ENCODE assay signal across 9 mouse cellular contexts in genomic region chr16:90418661-90419060, GRCm38 (mm10). TPM values are rescaled to one million over a fixed set of nuclear protein-coding genes. Genes with fewer than 3 reads are reported as not detected.
DNase-seq lines count a peak whose midpoint lies in the region; ATAC-seq and TF ChIP-seq lines count a peak whose summit lies in the region.
"Had no signal": no experiment of that assay in that cellular context is flagged by ENCODE, and none has a peak within 500 bp of the region (broad histone marks: within the 10 kb centered on the region; RNA-seq: fewer than 3 reads in every experiment).

No protein-coding gene starts in this region.

- H3K27ac ChIP-seq in ES-E14 (ENCODE audit: insufficient read depth, low read depth, low read length, poor library complexity, severe bottlenecking), result no peak overlapping the region
- peak overlapping the region; percentile 14 for H3K27ac ChIP-seq in forebrain, embryonic 15.5 days (replicated peaks)
- peak overlapping the region; percentile 43; the same call in 1 of the 2 replicates for H3K27ac ChIP-seq in midbrain, embryonic 10.5 days (replicated peaks)

- H3K4me1 ChIP-seq in ES-E14 (ENCODE audit: control insufficient read depth in 2 of 2, insufficient read depth in 2 of 2, low read length in 2 of 2, poor library complexity in 1 of 2), result peaks cover 5 to 19% of the 10 kb centered on the region in 2 experiments
- H3K4me1 ChIP-seq in forebrain, embryonic 15.5 days, result peaks cover 46% of the 10 kb centered on the region
- H3K4me1 ChIP-seq in midbrain, embryonic 10.5 days, result peaks cover 58% of the 10 kb centered on the region

- H3K36me3 ChIP-seq in ES-E14 (ENCODE audit: control insufficient read depth, insufficient read depth, low read length, poor library complexity, severe bottlenecking), result peaks cover 7% of the 10 kb centered on the region; the same call in 1 of the 2 replicates
- peaks cover 1% of the 10 kb centered on the region; the same call in 1 of the 2 replicates for H3K36me3 ChIP-seq in forebrain, embryonic 15.5 days
- peaks cover 33% of the 10 kb centered on the region for H3K36me3 ChIP-seq in midbrain, embryonic 10.5 days

- H3K27me3 ChIP-seq in forebrain, embryonic 15.5 days, result no peaks in the 10 kb centered on the region
- no peaks in the 10 kb centered on the region for H3K27me3 ChIP-seq in midbrain, embryonic 10.5 days (ENCODE audit: low read depth, poor library complexity, severe bottlenecking)

- ATAC-seq in forebrain, embryonic 15.5 days (replicated peaks), result peak; percentile 31; the same call in 1 of the 2 replicates
- ATAC-seq: activated CD4-positive, CD25-positive, alpha-beta regulatory T cell, adult 4 months had no signal

- no peaks in the 10 kb centered on the region for H3K9me3 ChIP-seq in ES-E14 (ENCODE audit: control insufficient read depth, insufficient read depth, low read depth, low read length)
- H3K9me3 ChIP-seq in forebrain, embryonic 15.5 days, result no peaks in the 10 kb centered on the region
- H3K9me3 ChIP-seq in midbrain, embryonic 10.5 days (replicated peaks), result peaks cover 4% of the 10 kb centered on the region

- WGBS in forebrain, embryonic 15.5 days, result 9% methylated on average over 12 of the region's 12 CpGs
- WGBS in midbrain, embryonic 10.5 days, result 7% methylated on average over 12 of the region's 12 CpGs

- in situ Hi-C loops in ES-E14 (cut with MboI; ENCODE audit: low sequenced_read_pairs in 2 of 2, unreplicated experiment in 2 of 2), result no loop called here

- no peak overlapping the region for H3K4me2 ChIP-seq in forebrain, embryonic 15.5 days (replicated peaks)

- peak overlapping the region; percentile 51; the same call in 1 of the 2 replicates for H3K9ac ChIP-seq in ES-E14 (ENCODE audit: insufficient read depth, low read depth, low read length, poor library complexity, severe bottlenecking)
- no peak overlapping the region for H3K9ac ChIP-seq in forebrain, embryonic 15.5 days (replicated peaks)

- DNase-seq in ES-CJ7 (ENCODE audit: low read depth, low spot score), result peak; percentile 66
- DNase-seq in ES-E14 (ENCODE audit: low read depth, low spot score), result no peak
- peak; percentile 48 for DNase-seq in midbrain, embryonic 10.5 days (ENCODE audit: low spot score)
- DNase-seq in left cerebral cortex, adult 9 months (ENCODE audit: low spot score in 2 of 2), result no peak
- DNase-seq in left cerebral cortex, adult 8-10 months (ENCODE audit: low spot score in 2 of 2), result no peak
- DNase-seq in thymus, postnatal 10 days (ENCODE audit: low spot score in 2 of 2), result no peak
- DNase-seq: right cerebral cortex, adult 18-20 months had no signal

- no peak overlapping the region for H3K4me3 ChIP-seq in ES-E14 (ENCODE audit: insufficient read depth in 1 of 2, low read depth in 1 of 2, low read length in 2 of 2, poor library complexity in 1 of 2, severe bottlenecking in 1 of 2)
- no peak overlapping the region for H3K4me3 ChIP-seq in forebrain, embryonic 15.5 days
- H3K4me3 ChIP-seq in midbrain, embryonic 10.5 days, result 0 out of 2 replicates have a peak overlapping the region, but pooled peaks have one; percentile 16

TF ChIP-seq in ES-E14, 5 proteins besides CTCF, POLR2A, EP300 and RAD21:
- TF ChIP-seq ZNF384 (IDR thresholded peaks at IDR 0.05; ENCODE audit: low read depth, low read length) (no peak), CHD2 (IDR thresholded peaks at IDR 0.05; ENCODE audit: low read depth, low read length) (no peak), MAFK (IDR thresholded peaks at IDR 0.05; ENCODE audit: insufficient read depth, low read depth, low read length) (no peak), HCFC1 (IDR thresholded peaks at IDR 0.05; ENCODE audit: borderline replicate concordance, insufficient read depth, low read length) (no peak), ZC3H11A (IDR thresholded peaks at IDR 0.05; ENCODE audit: borderline replicate concordance, low read depth, low read length) (no peak)

RNA-seq across cellular contexts. Expression of gene Hunk, which starts 32.8 kb away (rescaled TPM):
- total RNA-seq in ES-E14 (2012; rRNA removed), result 9.0 and 9.2 TPM in 2 replicates
- polyA plus RNA-seq in forebrain, embryonic 15.5 days (2015; fragmentation: Nextera tagmentation; extraction: Ambion mirVana), result 11.8 and 13.6 TPM in 2 replicates
- polyA plus RNA-seq in midbrain, embryonic 10.5 days (2016; fragmentation: Nextera tagmentation; extraction: Ambion mirVana), result 11.8 and 11.9 TPM in 2 replicates
- 10 to 100 TPM; 19.2 to 26.1 (median 22.1) TPM for total RNA-seq in left cerebral cortex, adult 8-10 months (2022)

Comparison
In these comparisons a context has a peak if more than half of its experiments do, and no peak if none do; other contexts are left out.
1. DNase-seq: peak in ES-CJ7 (single experiment) and midbrain, embryonic 10.5 days (single experiment); none in ES-E14 (single experiment), left cerebral cortex, adult 9 months (0 of 2), left cerebral cortex, adult 8-10 months (0 of 2) and thymus, postnatal 10 days (0 of 2).